Mouse (Mus musculus) left cerebral cortex, postnatal 36 days (tissue): ENCODE measurements around the gene Tex26. TPM values are rescaled to one million over a fixed set of nuclear protein-coding genes. Genes with fewer than 3 reads are reported as not detected.

Experiments
- DNase-seq, 2 experiments: peaks; one replicate each; pipeline ENCODE4 v3.0.0; 2021 to 2022; ENCODE audit warnings: low spot score in 2 of 2, mixed read lengths in 1 of 2
- intact Hi-C: fragments of 180-260 bp; cut with DNase I; formaldehyde crosslinking; loops from one replicate; pipeline ENCODE4 v1.15.1; 2025
- total RNA-seq, 2 experiments: library from RNA; stranded (reverse); gene quantifications; 2 replicates each; pipeline ENCODE4 v1.2.3; 2021

Gene Tex26
- under 1 TPM; 0.41 to 0.59 TPM for total RNA-seq

DNA sequence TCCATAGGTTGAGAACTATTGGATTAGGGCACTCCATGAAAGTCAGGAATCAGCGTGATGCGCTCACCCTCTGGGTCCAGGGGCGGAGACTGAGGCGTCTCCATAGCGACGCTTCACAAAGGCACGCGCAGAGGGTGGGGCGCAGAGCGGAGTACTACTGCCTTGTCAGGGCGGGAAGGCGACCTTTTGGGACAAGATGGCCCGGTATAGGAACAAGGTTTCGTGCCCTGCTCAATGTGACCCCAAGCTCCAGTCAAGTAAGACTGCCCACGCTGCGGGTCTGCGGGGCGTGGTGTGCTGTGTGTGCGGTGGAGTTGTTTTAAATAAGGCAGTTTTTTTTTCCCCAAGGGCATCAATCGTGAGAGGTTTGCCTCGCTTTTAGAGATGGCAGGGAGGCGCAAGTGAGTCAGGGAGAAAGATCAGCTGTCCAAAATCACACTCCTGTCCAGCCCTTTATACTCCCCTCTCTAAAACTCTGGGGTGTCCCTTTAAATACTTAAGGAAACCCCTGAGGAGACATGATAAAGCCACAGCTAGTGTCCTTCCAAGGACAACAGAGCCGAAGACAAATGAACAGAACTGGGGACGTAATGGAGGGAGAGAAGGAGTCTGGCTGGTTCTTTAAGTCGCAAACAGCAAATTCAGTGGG, at the start of gene Tex26:
TSS of gene Tex26 (plus strand) at position 130 of the 649 bp plus-strand sequence.
- peak; percentile 50 to 63 for DNase-seq
- intact Hi-C loops, result loop anchor here (5.0 kb wide), 1 partner anchor 57 kb away; no protein-coding TSS in a partner anchor

GRCm38 (mm10) chr5:149391574-149392375, 47.7 kb upstream of the Tex26 start:
- intact Hi-C loops, result no loop called here
- DNase-seq, result no peak

DNA sequence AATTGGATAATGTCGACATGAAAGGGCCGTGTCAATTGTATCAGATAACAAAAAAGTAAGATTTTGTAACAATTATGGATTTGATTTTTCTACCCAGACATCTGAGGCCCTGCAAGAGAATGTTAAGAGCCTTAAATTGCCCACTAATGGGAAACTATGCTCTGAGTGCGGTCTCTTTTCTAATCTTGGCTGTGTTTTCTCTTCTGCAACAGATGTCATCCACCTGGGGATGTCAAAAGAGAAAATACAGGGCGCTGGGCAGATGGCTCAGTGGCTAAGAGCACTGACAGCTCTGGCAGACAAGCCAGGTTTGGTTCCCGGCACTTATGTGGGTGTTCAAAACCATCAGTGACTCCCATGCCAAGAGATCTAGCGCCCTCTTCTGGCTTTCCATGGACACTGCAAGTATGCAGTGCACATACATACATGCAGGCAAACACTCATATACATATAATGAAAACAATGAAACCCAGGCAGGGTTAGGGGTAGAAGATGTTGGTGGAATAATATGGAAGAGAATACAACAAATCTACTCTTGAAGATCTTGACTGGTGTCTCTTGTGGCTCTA, 47.0 kb upstream of the Tex26 start:
- intact Hi-C loops, result no loop called here
- DNase-seq, result no peak

DNA sequence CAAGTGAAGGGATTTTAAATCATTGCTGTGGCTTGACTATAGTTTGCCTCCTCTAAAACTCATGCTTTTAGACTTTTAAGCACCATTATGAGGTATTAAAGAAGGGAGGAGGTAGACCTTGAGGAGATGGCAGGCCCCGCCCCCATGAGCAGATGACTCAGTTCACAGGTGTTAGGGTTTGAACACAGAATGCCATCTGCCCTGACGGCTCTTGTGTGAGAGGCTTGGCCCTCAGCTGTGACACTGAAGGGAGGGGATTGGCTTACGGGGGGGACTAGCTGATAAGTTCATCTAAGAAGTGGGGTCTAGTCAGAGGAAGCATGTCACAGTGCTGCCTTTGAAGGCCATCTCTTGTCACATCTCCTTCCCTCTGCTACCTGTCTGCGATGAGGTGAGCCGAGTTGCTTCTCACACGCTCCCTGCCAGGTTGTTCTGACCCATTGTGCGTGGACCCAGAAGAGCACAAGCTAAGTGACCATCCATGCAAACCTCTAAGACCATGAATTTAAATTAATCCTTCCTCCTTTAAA, 37.9 kb upstream of the Tex26 start:
- no peak for DNase-seq
- intact Hi-C loops, result no loop called here

- no peak for DNase-seq
- intact Hi-C loops, result no loop called here
Observed at GRCm38 (mm10) chr5:149402029-149402428, 37.4 kb upstream of the Tex26 start.

- intact Hi-C loops, result no loop called here
- no peak for DNase-seq
Observed at GRCm38 (mm10) chr5:149403386-149403785, 36.1 kb upstream of the Tex26 start.

GRCm38 (mm10) chr5:149404710-149405109, 34.8 kb upstream of the Tex26 start:
- DNase-seq, result no peak
- intact Hi-C loops, result no loop called here

DNA sequence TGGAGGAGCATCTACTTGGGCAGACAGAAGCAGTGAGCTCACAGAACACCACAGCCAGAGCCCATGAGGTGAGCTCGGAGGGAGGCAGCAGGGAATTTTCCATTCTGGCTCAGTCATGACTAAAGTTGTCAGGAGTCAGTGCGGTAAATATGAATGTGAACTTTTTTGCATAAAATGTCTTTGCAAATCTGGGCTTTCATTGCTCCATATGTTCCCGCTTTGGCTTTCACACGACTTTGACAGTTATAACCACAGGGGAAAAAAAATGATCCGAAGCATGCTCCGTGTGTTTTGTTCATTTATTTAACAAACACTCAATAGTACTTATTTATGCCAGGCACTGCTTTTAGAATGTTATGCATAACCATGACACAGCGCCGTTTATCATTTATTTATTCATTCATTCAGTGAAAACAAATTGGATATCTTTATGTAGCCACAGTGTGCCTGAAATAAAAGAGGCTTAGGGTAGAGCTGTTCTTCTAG, 32.6 kb upstream of the Tex26 start:
- DNase-seq, result peak; percentile 43 to 58

GRCm38 (mm10) chr5:149409502-149409901, 30.0 kb upstream of the Tex26 start:
- intact Hi-C loops, result no loop called here
- DNase-seq, result no peak

More for the DNA sequence above, 32.6 kb upstream of the Tex26 start:
- intact Hi-C loops, result no loop called here

- intact Hi-C loops, result no loop called here
- peak; percentile 54 to 71 for DNase-seq
Observed at GRCm38 (mm10) chr5:149411509-149412193, 27.8 kb upstream of the Tex26 start, which contains the start of gene Medag. TSS of gene Medag (plus strand) at chr5:149411749.

GRCm38 (mm10) chr5:149412194-149412575, 27.3 kb upstream of the Tex26 start:
- intact Hi-C loops, result no loop called here
- peak; percentile 31 to 44 for DNase-seq

DNA sequence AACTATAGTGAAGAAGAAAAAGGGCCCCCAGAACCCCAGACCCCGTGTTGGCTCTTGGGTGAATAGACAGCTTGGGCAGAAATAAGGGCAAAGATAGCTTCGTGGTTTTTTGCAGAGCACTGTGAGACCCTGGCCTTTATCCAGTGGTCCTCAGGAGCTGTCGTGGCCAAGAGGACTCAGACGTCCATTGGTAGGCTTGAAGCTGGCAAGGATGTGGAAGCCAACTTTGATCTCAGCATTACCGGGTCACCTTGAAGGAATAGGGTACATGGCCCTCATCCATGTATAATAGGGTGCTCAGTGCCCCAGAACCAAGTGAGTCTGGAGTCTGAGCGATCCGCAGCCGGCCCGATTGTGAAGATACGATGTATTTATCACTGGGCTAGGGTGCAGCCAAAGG, 26.8 kb upstream of the Tex26 start:
- intact Hi-C loops, result no loop called here

GRCm38 (mm10) chr5:149414369-149415167, 24.9 kb upstream of the Tex26 start:
- DNase-seq, result no peak
- intact Hi-C loops, result no loop called here

More for the DNA sequence above, 26.8 kb upstream of the Tex26 start:
- DNase-seq, result no peak

GRCm38 (mm10) chr5:149417381-149417780, 22.1 kb upstream of the Tex26 start:
- intact Hi-C loops, result no loop called here
- no peak for DNase-seq

DNA sequence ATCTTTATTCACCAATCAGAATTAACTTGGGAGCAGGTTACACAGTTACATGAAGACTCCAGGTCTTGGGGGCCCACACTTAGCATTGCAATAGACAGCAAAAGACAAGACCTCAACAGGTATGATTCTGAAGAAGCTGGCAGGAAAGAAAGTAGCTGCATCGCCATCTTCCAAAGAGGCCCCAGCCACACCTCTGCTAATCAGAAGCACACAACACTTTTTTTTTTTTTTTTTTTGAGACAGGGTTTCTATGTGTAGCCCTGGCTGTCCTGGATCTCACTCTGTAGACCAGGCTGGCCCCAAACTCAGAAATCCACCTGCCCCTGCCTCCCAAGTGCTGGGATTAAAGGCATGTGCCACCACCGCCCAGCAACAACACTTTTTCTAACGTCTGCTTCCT, 12.9 kb upstream of the Tex26 start:
- intact Hi-C loops, result no loop called here
- no peak for DNase-seq

GRCm38 (mm10) chr5:149427277-149428060, 12.0 kb upstream of the Tex26 start:
- intact Hi-C loops, result no loop called here
- no peak for DNase-seq

DNA sequence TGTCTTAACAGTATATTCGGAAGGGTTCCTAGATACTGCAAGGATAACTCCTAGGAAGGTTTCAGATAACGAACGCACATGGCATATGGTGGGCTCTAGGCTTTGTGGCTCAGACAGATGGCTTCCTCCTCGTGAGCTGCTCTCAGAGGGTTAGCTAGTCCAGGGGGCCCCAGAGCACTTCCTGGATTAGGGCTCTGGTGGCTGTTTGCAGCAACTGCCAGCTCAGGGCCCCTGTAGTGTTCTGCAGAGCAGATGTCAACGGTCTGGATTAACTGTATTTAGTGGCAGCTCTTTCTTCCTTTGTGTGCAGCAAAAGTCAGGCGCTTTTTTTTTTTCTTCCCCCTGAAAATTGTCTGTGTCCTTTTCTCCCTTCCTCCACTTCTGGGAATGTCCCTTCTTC, 11.1 kb upstream of the Tex26 start:
- no peak for DNase-seq
- intact Hi-C loops, result no loop called here

GRCm38 (mm10) chr5:149428810-149429255, 10.6 kb upstream of the Tex26 start:
- intact Hi-C loops, result no loop called here
- DNase-seq, result no peak
